Mouse (Mus musculus): ENCODE measurements around the gene Fbn1.
"Not testable (repeated sequence)": the region's sequence is repeated elsewhere in the genome, so short reads cannot be mapped to it uniquely, and the experiment has no call there.

The Fbn1 gene

DNA sequence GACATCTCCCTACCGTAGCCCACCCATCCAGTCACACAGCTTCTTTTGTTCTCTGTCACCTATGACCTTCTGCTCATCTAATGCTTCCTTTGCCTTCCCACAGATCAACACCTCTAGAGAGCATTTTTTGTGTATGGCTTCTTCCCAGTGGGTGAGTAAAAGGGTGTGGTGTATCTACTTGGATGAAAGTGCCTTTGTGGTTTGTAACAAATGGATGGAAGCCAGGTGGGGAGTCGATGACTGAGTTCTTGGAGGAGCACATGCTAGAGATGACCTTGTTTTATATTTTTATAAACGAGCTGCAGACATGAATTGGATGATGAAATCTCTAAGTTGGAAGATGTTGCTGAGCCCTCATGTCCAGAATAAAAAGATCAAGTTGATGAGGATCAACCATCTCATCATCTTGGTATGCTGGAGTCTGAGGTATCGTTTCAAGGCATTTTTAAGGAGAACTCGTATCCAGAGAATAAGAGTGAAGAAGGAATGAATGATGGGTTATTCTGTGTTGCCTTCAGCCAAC is 213.8 kb downstream of the Fbn1 start:
- DNase-seq (ENCODE audit: low spot score in 2 of 2): no peak

DNA sequence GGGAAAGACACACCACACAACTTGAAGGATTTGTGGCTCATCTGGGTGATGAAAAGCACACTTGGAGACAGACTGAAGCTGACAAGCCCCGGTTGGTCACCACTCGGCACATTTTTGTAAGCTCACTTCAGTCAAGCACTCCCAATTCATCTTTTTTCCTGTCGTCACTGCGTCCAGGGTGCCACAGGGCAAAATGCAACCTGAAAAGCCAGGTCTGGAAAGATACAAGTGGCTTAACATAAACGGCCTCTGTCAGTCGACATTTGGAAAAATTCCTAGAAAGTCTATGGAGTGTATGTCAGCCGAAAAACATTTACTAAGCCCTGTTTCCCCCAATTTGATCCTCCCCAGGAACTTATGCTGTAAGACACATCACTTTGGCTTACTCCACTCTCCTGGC is 215.2 kb downstream of the Fbn1 start:
- DNase-seq (ENCODE audit: low spot score in 2 of 2): no peak

DNA sequence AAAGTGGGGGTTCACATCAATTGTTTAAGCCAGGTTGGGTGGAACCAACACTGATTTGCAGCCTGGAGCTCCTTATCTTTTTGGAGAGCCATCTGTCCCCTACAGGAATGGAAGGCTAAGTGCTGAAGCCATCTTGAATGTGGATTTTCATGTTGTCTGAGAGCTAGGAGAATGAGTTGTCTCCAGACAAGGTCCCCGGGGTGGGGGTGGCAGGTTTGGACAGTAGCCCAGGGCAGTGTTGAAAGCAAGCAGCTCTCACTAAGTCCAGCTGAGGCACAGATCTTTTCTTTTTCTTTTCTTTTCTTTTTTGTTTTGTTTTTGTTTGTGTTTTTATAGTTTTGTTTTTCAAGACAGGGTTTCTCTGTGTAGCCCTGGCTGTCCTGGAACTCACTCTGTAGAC is 216.7 kb downstream of the Fbn1 start:
- no peak for DNase-seq (ENCODE audit: low spot score in 2 of 2)

DNA sequence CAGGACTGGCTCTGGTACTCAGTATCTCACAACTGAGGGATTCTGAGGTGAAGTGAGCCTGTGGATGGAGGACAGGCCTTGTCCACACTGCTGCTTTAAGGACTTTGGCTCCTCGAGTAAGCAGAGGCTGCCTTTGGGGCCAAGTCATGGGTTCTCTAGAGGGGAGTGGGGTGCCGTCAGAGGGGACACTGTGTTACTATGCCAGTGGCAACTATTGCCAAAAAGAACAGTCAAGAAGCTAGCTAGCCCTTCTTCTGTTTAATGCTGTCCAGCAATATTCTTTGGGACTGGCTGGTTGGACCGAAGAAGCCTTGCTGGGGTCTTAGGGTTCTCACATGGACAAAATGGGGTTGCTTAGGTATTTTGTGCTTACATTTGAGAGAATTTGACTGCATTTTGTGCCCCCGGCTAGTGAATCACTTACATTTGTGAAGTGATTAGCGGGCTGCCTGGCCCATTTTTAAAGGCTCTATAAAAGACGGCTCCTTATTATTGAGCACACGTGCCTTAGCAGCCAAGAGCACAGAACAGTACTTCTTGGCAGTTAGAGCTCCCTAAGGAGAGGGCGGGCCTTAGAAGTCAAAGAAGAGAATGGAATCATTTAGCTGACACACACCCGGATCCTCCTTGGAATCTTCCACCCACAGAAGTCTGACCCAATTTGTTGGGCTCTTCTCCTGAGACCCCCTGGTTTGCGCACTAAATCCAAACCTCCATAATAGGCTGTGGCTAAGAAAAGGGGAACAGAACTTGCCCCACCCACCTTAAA is 217.4 kb downstream of the Fbn1 start:
- DNase-seq (ENCODE audit: low spot score in 2 of 2): no peak

DNA sequence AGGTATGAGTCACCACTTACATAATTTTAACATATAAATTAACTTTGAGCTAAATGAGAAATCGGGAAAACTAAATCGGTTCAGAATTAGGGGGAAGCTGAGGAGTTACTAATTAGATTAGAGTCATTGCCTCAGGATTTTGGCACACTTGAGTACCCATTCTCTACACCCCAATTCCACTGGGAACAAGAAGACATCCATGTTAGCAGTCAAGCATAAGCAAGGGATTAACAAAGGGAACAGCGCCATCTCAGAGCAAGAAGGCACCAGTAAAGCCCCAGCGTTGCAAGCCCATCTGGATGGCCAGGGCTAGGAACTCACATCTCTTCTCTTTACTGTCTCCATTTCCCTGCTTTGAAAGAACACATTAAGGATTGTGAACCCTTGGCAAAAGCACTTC is 222.0 kb downstream of the Fbn1 start:
- DNase-seq (ENCODE audit: low spot score in 2 of 2): no peak

DNA sequence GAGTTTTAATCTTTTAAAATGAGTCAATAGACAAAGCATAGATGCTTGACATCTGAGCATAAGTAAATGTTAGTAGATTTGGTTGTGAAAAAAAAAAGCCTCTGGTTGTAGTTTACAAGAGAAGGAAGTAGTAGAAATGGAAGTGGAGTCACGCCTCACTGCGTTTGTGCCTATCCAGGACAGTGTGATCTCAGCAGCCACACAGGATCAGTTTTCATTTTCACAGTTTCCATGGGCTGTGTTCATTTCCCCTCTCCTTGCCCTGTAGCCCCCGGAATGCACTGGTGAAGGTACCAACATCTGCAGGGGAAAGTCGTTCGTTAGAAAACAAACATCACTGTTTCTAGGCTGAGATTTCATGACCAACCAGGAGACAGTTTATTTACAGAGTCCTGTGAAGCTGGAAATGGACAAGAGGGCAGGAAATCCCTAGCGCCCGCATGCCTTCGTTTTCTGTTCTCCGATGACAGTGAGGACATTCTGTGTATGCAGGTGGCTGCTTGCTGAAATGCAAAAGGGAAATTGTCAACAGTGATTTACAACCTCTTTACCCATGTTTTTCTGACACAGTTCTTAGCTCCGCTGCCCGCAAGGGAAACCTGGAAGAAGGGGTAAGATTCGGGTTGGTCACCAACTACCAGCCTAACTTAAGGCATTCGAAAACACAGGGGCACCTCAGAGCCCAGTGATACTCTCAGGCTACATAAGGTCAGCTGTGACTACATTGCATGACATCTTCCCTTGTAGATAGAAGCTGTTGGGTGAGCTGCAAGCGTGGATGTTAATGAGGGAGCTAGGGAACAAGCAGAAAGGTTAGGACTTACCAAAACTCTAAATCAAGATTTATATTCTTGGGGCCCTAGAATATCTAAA is 225.2 kb downstream of the Fbn1 start:
- no peak for DNase-seq (ENCODE audit: low spot score in 2 of 2)

DNA sequence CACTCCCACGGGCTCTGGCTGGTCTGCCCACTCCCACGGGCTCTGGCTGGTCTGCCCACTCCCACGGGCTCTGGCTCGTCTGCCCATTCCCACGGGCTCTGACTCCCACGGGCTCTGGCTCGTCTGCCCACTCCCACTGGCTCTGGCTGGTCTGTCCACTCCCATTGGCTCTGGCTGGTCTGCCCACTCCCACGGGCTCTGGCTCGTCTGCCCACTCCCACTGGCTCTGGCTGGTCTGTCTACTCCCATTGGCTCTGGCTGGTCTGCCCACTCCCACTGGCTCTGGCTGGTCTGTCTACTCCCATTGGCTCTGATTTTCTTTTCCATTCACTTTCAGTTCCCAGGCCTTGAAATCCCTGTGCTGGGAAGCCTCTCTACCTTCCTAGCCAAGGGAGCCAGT is 227.8 kb downstream of the Fbn1 start:
- not testable (repeated sequence) for DNase-seq (ENCODE audit: low spot score in 2 of 2)

DNA sequence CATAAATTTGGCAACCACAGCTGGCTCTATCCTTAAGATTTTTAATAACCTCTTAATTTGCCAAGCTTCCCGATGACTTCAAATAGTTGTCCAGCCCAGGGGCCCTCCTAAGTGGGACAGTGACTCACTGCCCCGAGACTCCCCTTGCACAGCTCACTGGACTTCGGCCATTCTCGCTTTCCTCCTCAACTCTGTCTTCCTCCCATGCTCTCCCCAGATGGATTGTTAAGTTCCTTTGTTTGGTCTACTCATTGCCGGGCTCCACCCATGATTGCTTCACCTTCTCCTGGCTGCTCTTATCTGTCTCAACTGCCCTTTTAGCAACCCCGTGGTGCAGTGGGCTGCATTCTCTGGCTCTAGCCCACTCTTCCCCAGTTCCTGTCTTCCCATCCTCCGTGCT is 229.3 kb downstream of the Fbn1 start:
- DNase-seq (ENCODE audit: low spot score in 2 of 2): no peak

DNA sequence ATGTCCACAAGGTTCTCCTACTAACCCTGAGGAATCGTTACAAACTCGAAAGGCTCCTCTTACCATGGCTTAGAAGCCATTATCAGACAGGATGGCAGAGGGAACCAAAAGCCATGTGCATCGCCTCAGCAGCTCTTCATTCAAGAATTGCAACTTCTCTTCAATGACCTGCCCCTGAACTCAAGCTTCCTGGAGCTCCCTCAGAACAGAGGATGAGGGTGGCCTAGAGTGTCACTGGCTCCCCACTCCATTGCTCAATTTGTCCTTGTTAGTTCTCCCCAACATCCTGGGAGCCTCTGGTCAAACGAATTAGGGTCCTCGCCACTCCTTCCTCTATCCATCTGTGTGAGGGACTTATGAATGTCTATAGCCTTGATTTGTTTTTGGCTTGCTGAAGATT is 231.1 kb downstream of the Fbn1 start:
- no peak for DNase-seq (ENCODE audit: low spot score in 2 of 2)

DNA sequence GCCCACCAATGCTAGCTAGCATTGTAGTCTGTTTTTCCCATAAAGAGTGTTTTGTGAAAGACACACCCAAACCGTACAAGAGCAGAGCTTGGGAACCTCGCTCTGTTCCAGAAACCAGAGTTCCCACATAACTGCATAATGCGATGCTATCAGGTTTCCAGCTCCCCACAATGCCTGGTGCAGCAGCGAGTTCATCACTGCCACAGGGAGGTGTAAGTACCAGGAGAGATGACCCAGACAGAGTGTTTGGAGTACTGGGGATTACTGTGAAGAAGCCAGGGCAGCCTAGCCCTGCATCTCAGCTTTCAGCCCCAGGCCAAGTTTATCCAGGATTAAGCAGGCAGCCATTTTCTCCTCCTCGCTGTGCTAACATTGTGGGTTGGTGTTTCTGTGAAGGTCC is 232.2 kb downstream of the Fbn1 start:
- no peak for DNase-seq (ENCODE audit: low spot score in 2 of 2)

DNA sequence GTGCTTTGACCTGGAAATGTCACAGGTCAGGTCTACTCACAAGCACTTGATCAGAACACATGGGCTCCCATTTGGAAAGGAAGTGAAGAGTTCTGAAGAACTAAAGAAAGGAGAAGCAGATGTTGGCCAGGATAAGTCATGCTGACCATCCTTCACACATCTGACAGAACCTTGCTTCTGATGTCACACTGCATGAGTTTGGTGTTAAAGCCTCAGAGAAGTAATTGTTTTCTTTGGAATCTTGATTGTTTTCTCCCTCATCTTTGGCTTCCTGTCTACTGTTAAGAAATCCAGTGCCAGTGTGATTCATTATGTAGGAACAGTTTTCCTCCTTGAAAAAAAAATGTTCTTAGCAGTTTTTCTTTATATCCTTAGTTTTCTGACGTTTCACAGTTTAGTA is 238.9 kb downstream of the Fbn1 start:
- DNase-seq (ENCODE audit: low spot score in 2 of 2): no peak

DNA sequence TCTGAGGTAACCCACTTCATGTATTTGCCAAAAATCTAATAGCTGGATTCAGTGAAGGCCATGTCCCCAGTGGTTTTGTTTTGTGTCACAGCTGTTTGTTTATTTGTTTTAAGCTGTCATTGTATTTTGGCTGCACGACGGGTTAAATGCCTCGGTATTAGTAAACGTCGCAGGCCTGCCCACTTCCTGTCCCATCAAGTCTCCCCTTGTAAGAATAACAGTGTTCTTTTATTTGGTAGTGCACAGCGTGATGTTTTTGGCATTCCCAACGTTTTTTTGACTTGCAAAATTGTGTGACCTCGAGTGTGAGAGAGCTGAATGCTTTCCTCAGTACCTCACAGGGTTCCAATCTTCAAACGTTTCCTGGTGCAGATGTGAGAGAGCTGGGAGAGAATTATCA is 244.0 kb downstream of the Fbn1 start:
- DNase-seq (ENCODE audit: low spot score in 2 of 2): no peak

DNA sequence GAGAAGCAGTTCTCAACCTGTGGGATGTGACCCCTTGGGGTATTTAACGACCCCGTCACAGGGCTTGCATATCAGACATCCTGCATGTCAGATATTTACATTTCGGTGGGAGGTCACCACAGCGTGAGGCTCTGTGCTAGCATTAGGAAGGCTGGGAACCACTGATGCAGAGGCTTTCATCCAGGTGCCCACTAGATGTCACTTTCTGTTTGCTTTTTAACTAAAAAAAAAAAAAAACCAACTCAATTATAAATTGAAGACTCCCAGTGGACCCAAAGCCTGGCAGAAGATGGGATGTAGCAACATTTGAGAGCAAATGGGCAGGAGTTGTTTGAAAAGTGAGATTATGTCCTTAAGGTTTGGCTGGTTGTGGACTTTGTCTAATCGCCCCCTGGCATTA is 244.7 kb downstream of the Fbn1 start:
- DNase-seq (ENCODE audit: low spot score in 2 of 2): no peak

DNA sequence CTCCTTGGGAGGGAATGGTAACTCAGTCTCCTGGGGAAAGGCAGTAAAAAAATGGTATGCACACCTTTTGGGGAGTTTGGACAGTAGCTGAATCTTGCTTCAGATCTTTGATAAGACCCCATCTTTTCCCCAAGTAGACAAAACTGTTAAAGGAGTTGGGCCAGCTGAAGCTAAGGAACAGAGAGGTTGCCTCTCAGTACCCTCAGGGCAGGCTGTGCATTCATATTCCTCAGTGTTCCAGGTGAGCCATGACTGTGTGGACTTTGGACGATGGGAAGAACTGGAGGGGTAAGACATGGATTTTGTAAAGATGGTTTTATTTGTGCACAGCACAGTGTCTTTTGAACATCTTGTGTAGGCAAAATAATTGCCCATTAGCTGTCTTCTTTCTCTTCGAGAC is 247.5 kb downstream of the Fbn1 start:
- DNase-seq (ENCODE audit: low spot score in 2 of 2): no peak

DNA sequence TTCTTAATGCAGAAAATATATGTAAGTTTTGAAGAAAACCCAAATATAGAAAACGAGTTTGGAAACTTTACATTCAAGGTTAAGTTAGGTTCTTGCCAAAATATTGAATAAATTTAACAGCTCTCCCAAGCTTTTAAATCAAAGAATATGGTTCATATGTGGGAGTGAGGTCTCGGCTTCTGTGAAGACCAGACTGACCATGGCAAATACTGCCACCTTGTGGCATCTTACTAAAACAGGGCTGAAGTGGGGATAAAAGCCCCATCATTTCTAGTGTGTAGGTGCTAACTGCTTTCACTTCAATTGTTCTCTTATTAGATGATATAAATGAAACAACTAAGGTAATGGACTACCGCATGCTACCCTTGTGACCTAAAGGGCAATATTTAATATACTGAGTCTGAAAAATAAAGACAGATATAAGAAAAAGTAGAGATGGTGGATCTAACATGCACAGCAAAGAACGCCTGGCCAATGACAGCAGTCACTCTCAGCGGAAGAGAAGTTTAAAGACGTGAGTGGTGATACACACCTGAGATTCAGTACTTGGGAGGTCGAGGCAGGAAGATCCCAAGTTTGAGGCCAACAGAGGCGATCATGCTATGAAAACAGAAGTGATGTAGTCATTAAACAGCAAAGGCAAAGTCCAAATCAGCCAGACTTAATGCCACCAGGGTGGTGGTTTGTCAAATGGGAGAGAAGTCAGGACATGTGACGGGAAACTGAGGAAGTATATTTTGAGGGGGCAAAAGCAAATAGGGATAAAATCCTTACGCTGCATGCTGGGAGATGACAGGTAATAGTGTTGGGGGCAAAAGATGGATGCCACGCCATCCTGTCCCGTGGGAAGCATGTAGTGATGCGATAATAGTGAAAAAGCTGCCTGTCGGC is 248.3 kb downstream of the Fbn1 start:
- no peak for DNase-seq (ENCODE audit: low spot score in 2 of 2)

DNA sequence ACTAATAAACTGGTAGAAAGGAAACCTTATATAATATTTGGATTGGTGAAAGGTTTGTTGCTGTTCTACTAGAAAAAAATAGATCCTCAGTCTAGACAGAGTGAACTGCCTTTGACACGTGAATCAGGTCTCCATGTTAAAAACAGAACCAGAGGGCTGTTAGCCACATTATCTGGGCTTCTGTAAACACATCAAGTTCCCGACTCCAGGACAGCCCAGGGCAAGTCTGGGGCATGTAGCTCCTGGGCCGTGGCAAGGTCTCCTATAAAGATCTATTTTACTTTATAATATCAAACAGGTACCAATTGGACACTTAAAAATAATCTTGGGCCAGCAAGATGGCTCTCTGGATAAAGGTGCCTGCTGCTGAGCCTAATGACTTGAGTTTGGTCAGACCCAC is 251.9 kb downstream of the Fbn1 start:
- no peak for DNase-seq (ENCODE audit: low spot score in 2 of 2)

DNA sequence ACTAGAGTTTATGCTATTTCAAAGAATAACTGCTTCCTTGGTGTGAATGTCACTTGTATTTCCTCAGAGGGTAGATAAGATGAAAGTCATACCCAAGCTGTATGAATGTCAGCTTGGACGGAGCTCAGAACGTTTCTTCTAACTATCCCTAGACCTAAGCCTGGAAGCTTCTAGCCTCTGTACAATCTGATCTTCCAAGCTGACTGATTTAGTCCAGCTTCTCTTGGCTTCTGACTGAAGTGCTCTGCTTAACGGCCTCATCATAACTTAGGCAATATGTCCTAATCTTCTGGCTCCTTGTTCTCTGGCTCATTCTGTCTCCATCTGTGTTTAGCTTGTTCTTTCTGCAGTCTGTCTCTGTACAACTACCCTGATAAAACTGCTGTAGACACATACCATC is 253.2 kb downstream of the Fbn1 start:
- no peak for DNase-seq (ENCODE audit: low spot score in 2 of 2)

DNA sequence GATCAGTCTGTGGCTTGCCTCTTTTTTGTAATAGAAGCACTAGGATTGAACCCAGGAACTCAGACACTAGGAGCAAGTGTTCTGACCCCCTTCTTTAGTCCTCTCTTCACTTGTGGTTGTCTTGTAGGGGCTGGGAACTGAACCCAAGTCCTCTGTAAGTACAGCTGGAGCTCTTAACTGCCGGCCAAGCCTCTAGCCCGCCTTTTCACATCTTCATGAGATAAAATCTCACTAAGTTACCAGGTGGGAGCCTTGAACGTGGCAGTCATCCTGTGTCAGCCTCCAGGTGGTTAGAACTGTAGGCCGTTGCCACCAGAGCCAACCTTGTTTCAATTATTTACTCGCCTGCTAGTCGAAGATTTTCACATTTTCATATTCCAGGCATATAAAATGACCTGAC is 254.1 kb downstream of the Fbn1 start:
- no peak for DNase-seq (ENCODE audit: low spot score in 2 of 2)

DNA sequence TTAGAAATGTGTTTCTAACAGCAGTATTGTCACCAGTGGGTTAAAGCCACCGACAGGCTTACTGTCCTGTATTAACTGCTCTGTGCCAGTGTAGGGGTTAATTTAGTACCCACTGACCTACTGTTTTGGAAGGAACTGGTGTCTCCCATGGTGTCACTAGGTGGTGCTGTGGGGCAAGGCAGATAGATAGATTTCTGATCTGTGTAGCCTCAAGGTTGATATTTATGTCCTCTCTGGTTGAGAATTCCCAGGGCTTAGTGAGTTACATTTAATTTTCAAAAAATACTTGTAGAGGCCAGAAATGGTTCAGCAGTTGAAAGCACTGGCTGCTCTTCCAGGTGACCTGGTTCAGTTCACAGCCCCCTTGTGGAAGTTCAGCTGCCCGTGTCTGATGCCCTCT is 255.5 kb downstream of the Fbn1 start:
- peak in 1 of 2 experiments; percentile 17 for DNase-seq (ENCODE audit: low spot score in 2 of 2)

DNA sequence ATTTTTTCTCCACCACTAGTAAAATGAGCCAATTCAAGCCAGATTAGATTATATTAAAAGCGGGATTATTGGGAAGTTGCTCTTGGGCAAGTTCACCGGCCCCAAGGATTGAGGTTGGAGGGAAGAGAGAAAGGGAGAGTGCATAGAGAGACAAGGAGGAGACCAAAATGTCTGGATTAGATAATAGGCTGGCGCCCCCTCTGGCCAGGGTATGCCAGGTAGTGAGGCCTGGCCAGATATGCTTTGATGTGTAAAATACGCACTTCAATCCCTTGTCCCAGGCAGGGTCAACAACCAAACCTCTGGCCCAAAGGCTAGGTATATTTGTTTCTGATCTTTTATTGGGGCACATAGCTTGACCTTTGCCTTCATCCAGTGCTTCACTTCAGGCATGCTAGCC is 256.0 kb downstream of the Fbn1 start:
- no peak for DNase-seq (ENCODE audit: low spot score in 2 of 2)

Measured in frontal cortex, postnatal 25 days (tissue).